Mouse (Mus musculus) liver, postnatal 0 days (tissue): Measurements from ENCODE around the gene Vwa8.

ENCODE experiments used
- CTCF ChIP-seq: sonication (generic); IDR thresholded peaks from 2 replicates; pipeline ENCODE4 v1.5.1; 2016; ENCODE audit warnings: antibody characterized with exemption, low read depth
- EP300 ChIP-seq: IDR thresholded peaks from 2 replicates; pipeline ENCODE4 v1.6.1; 2016; ENCODE audit warnings: antibody characterized with exemption, low read depth, mild to moderate bottlenecking

DNA sequence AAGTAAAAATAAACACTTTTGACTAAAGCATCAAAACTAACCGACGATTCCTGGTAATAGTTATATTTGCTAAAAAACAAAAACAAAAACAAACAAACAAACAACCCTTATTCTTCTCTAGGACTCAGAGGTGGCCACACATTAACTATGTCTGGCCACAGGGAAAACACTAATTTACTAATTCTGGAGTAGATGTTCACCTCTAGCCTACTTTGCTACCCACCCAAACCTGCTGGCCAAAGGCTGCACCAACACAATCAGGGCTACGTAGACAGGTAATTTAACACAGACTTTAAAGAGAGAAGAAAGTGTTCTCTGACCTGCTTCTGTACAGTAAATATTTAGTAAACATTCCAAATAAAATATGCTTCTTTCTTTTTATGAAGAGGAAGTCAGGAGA, 31.2 kb upstream of the Vwa8 start:
- TF ChIP-seq CTCF (no peak), EP300 (no peak)
